Mouse (Mus musculus): ENCODE data around the gene Rab12. TPM values are rescaled to one million over a fixed set of nuclear protein-coding genes. Genes with fewer than 3 reads are reported as not detected.

Gene Rab12
- polyA plus RNA-seq, 1 experiment, result 105 TPM

- TF ChIP-seq CTCF (IDR thresholded peaks at IDR 0.05; ENCODE audit: extremely low read depth, insufficient read depth, low read length), result no peak
- no peak for TF ChIP-seq POLR2A (IDR thresholded peaks at IDR 0.05; ENCODE audit: extremely low read depth, insufficient read depth, low read length)
- Histone ChIP-seq H3K4me1 (ENCODE audit: control insufficient read depth, insufficient read depth, low read length) (no peaks in the 10 kb centered on the region; the same call in 1 of the 2 replicates), H3K4me3 (ENCODE audit: insufficient read depth, low read length) (peak overlapping the region; percentile 48), H3K27ac (ENCODE audit: insufficient read depth, low read length) (no peak overlapping the region)
Observed at GRCm38 (mm10) chr17:66450526-66451070, 68.9 kb downstream of the Rab12 start.

GRCm38 (mm10) chr17:66449460-66450341 lies 69.8 kb downstream of the Rab12 start, which contains the start of gene Mtcl1:
Mtcl1 (minus strand) TSS chr17:66449750.
- peak; percentile 76 for TF ChIP-seq POLR2A (IDR thresholded peaks at IDR 0.05; ENCODE audit: extremely low read depth, insufficient read depth, low read length)
- no peak for TF ChIP-seq CTCF (IDR thresholded peaks at IDR 0.05; ENCODE audit: extremely low read depth, insufficient read depth, low read length)
- Histone ChIP-seq H3K4me3 (ENCODE audit: insufficient read depth, low read length) (peak within 1 kb of the TSS; percentile 48), H3K4me1 (ENCODE audit: control insufficient read depth, insufficient read depth, low read length) (no peaks in the 10 kb centered on the region; the same call in 1 of the 2 replicates), H3K27ac (ENCODE audit: insufficient read depth, low read length) (peak within 1 kb of the TSS; percentile 96)

GRCm38 (mm10) chr17:66448421-66449405 lies 70.8 kb downstream of the Rab12 start:
- Histone ChIP-seq H3K4me1 (ENCODE audit: control insufficient read depth, insufficient read depth, low read length) (no peaks in the 10 kb centered on the region; the same call in 1 of the 2 replicates), H3K27ac (ENCODE audit: insufficient read depth, low read length) (peak overlapping the region; percentile 96), H3K4me3 (ENCODE audit: insufficient read depth, low read length) (peak overlapping the region; percentile 48)
- TF ChIP-seq POLR2A (IDR thresholded peaks at IDR 0.05; ENCODE audit: extremely low read depth, insufficient read depth, low read length) (no peak), CTCF (IDR thresholded peaks at IDR 0.05; ENCODE audit: extremely low read depth, insufficient read depth, low read length) (no peak)

- Histone ChIP-seq H3K4me1 (ENCODE audit: control insufficient read depth, insufficient read depth, low read length) (no peaks in the 10 kb centered on the region; the same call in 1 of the 2 replicates), H3K27ac (ENCODE audit: insufficient read depth, low read length) (peak overlapping the region; percentile 96), H3K4me3 (ENCODE audit: insufficient read depth, low read length) (peak overlapping the region; percentile 48)
- no peak for TF ChIP-seq CTCF (IDR thresholded peaks at IDR 0.05; ENCODE audit: extremely low read depth, insufficient read depth, low read length)
- TF ChIP-seq POLR2A (IDR thresholded peaks at IDR 0.05; ENCODE audit: extremely low read depth, insufficient read depth, low read length), result no peak
Observed at GRCm38 (mm10) chr17:66447978-66448377, 71.6 kb downstream of the Rab12 start.

- TF ChIP-seq CTCF (IDR thresholded peaks at IDR 0.05; ENCODE audit: extremely low read depth, insufficient read depth, low read length), result no peak
- 0 out of 2 replicates have a peak, but pooled peaks have one; percentile 9 for TF ChIP-seq POLR2A (IDR thresholded peaks at IDR 0.05; ENCODE audit: extremely low read depth, insufficient read depth, low read length)
- no peaks in the 10 kb centered on the region; the same call in 1 of the 2 replicates for H3K4me1 ChIP-seq (ENCODE audit: control insufficient read depth, insufficient read depth, low read length)
- H3K27ac ChIP-seq (ENCODE audit: insufficient read depth, low read length), result peak overlapping the region; percentile 58; the same call in 1 of the 2 replicates
- H3K4me3 ChIP-seq (ENCODE audit: insufficient read depth, low read length), result peak overlapping the region; percentile 48
Observed at GRCm38 (mm10) chr17:66447007-66447312, 72.6 kb downstream of the Rab12 start.

GRCm38 (mm10) chr17:66446196-66447006 lies 73.1 kb downstream of the Rab12 start:
- TF ChIP-seq CTCF (IDR thresholded peaks at IDR 0.05; ENCODE audit: extremely low read depth, insufficient read depth, low read length) (no peak), POLR2A (IDR thresholded peaks at IDR 0.05; ENCODE audit: extremely low read depth, insufficient read depth, low read length) (0 out of 2 replicates have a peak, but pooled peaks have one; percentile 28)
- peak overlapping the region; percentile 48 for H3K4me3 ChIP-seq (ENCODE audit: insufficient read depth, low read length)
- H3K4me1 ChIP-seq (ENCODE audit: control insufficient read depth, insufficient read depth, low read length), result no peaks in the 10 kb centered on the region; the same call in 1 of the 2 replicates
- H3K27ac ChIP-seq (ENCODE audit: insufficient read depth, low read length), result peak overlapping the region; percentile 58; the same call in 1 of the 2 replicates

Other genes with a start within 250 kb of the Rab12 start
- gene Mtcl1, start 70.0 kb downstream of the Rab12 start, polyA plus RNA-seq (2012; rRNA removed), result 46.6 and 47.8 TPM in 2 replicates
- gene Themis3, start 74.9 kb upstream of the Rab12 start, polyA plus RNA-seq (2012; rRNA removed), result not detected in 2 replicates

All from cortical plate, adult 2 months (tissue).